Mouse (Mus musculus) liver (tissue): ENCODE data around the gene Ctns.

ENCODE experiments used
- DNase-seq: peaks from one replicate; pipeline ENCODE4 v3.0.0-alpha.2; 2020; ENCODE audit warnings: mixed read lengths

Gene Ctns

GRCm38 (mm10) chr11:73137116-73137515 is 61.7 kb downstream of the Ctns start:
- peak; percentile 22 for DNase-seq

GRCm38 (mm10) chr11:73136587-73136986 is 62.3 kb downstream of the Ctns start:
- no peak for DNase-seq

GRCm38 (mm10) chr11:73134222-73134621 is 64.6 kb downstream of the Ctns start:
- DNase-seq = no peak
